Mouse (Mus musculus) heart, postnatal 25 days (tissue): ENCODE data around the gene Hmgb1. TPM values are rescaled to one million over a fixed set of nuclear protein-coding genes. Genes with fewer than 3 reads are reported as not detected.

Source experiments
- DNase-seq: peaks from one replicate; pipeline ENCODE4 v3.0.0; 2022; ENCODE audit warnings: low spot score
- intact Hi-C: fragments of 180-260 bp; cut with DNase I; formaldehyde crosslinking; loops from one replicate; pipeline ENCODE4 v1.15.1; 2025
- total RNA-seq, 2 experiments: library from RNA; stranded (reverse); gene quantifications; 2 replicates each; pipeline ENCODE4 v1.2.3; 2021

Gene Hmgb1
- total RNA-seq, 2 experiments from 2014 or later, result 83.8 to 97.6 TPM

DNA sequence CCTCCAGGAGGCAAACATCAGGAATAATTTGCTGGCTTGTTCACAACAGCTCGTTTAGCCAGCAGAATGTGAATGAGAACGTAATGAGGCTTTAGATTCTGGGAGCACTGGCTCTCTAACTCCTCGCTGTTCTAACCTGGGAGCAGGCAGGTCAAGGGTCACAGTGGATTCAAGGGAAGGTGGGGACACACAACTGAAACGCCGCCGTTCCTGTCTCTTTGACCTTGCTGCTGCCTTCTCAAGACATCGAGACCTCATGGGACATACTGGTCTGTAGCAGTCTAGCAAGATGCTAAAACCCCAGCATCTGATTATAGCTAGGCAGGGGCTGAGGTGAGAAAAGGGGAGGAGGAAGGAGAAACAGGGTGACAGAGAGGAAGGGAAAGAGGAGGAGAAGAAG lies 70.8 kb downstream of the Hmgb1 start:
- intact Hi-C loops, result no loop called here
- DNase-seq, result no peak

DNA sequence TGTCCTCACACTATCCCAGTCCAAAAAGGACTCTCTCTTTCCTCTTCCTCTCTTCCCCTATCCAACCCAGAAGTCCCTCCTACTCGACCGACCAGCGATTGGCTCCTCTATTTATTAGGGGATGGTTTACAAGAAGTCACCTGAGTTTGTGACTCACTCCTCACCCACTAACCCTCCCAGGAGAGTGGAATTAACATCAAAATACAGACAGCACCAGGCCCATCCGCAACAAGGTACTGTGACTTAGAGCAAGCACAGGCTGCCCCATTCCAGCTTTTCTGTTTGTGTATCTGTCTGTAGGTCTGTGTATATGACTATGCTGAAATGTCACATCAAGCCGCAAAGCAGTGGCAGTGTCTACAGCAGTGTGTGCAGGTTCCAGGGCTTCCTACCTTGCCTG lies 71.7 kb downstream of the Hmgb1 start:
- DNase-seq, result no peak
- intact Hi-C loops, result no loop called here

DNA sequence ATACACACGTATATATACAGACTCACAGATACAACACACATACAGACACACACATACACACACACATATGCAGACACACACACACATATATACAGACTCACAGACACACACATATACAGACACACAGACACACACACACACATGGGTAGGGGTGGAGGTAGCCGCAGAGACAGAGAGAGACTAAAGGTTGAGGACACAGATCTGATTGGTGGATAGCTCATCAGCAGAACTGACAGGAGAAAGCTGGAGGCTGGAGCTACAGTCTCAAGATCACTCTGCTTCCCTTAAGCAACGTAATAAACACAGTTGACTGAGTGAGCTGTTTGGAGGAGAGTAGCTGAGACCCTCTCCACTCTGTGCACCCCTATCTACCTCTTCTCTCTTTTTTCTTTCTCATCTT lies 75.1 kb downstream of the Hmgb1 start:
- no peak for DNase-seq
- intact Hi-C loops, result no loop called here

DNA sequence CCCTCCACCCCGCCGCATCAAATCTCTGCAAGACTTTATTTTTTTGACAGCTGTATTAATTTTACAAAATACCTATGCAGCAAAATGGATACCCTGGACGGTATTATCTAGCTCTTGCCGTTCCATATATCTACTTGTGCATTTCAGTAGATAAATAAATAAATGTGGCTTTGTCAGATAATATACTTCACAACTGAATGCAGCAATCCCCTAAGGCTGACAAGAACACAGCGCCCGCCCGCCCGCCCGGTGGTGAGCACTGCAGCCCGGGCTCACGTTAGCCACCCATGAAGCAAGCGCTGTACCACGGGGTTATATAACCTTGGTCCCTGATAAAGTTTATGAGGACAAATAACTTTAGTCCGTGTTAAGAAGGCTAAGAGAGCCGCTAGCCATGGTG lies 76.1 kb downstream of the Hmgb1 start:
- intact Hi-C loops, result no loop called here
- no peak for DNase-seq

DNA sequence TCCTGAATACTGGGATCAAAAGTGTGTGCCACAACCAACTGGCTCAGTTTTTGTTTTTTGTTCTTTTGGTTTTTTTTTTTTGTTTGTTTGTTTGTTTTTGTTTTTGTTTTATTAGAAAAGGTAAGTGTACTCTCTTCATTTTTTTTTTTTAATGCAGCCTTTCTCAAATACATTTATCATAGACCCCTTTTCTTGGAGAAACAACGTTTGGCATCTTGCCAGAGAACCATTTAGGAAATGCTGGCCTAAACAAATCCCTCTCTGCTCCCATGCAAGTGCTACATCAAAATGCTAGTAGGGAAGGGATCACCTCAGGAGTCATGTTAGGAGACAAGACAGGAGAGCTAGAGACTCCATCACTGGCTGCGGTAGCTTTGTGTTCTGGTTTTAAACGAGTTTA lies 76.7 kb downstream of the Hmgb1 start:
- no peak for DNase-seq
- intact Hi-C loops, result no loop called here

DNA sequence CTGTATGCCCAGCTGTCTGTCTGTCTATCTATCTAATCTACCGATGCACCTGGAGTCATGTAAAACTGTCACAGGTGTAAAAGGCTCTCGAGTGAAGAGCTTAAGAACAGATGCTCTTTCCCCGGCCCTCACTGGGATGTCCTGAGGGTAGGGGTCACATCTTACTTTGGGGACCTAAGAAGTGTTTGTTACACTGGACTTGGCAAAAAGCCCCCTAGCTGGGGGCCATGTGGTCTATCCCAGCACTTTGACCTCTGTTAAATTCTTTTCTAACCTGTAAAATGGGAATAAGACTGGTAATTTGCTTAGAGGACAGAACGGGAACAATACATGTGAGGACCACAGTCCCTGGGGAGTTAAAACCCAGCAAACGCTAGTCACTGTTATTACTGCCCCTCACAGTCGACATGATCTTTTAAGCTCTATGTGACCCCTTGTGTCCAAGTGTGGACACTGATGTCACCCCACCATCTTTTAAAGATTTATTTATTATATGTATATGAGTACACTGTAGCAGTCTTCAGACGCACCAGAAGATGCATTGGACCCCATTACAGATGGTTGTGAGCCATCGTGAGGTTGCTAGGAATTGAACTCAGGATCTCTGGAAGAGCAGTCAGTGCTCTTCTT lies 80.1 kb downstream of the Hmgb1 start:
- intact Hi-C loops, result no loop called here
- DNase-seq, result no peak

DNA sequence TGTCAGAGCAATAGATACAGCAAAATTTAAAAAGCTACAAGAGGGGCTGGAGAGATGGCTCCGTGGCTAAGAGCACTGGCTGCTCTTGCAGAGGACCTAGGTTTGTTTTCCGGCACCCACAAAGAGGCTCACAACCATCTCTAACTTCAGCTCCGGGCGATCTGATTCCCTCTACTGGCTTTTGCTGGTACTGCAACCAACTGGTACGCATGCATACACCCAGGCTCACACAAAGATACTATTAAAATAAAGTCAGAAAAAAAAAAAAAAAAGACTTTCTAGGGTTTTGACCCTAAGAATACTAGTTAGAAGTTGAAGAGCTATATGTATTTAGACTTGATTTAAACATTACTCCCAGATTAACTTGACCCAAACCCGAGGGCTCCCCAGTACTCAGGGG lies 82.4 kb downstream of the Hmgb1 start:
- no peak for DNase-seq
- intact Hi-C loops, result no loop called here

DNA sequence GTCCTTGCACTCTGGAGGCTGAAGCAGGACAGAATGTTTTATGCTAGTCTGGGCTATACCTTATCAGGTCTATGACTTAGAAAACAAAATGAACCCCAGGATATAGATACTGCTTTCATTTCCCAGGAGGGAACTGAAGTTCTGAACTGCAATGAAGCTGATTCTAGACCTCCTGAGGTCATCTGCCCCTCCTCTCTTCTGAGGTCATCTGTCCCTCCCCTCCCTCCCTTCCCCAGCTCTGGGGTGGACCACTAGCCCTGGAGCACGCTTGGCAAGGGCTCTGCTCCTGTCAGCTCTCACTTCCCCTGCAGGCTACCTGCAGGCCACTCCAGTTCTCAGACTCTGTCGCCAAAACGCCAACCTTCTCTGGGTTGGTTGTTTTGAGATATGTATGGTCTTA lies 84.2 kb downstream of the Hmgb1 start:
- intact Hi-C loops, result no loop called here
- no peak for DNase-seq

DNA sequence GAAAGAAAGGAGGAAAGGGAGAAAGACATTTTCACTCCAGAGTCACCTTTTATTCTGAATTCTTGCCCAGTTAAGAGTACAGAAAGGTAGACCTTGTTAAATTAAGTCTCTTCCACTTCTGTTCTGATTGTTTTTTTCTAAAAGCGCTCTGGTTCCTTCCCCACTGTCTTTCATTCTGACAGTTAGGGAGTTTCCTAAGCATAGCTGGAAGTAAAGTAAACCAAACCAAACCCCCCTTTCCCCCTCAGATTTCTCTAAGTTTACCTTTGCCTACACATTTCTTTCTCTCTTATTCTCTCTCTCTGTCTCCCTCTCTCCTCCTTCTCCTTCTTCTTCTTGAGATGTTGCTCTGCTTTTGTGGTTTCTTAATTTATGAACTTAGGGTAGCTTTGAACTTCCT lies 85.3 kb downstream of the Hmgb1 start:
- intact Hi-C loops, result no loop called here
- no peak for DNase-seq

DNA sequence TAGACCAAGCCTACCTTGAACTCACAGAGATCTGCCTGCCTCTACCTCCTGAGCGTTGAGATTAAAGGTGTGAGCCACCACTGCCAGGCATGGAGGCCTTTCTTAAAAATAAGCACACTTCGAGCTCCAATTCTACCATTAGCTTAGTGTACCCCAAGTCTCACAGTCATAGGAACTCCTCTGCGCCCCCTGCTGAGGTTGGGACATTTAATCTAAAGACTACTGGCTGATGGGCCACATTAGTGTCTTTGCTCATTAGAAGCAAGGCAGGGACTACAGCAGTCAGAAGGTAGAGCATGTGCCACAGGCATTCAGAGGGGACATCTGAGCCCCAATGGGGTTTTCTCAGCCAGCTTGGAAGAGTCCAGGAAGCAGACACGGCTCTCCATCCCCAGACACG lies 86.4 kb downstream of the Hmgb1 start:
- intact Hi-C loops, result no loop called here
- no peak for DNase-seq

DNA sequence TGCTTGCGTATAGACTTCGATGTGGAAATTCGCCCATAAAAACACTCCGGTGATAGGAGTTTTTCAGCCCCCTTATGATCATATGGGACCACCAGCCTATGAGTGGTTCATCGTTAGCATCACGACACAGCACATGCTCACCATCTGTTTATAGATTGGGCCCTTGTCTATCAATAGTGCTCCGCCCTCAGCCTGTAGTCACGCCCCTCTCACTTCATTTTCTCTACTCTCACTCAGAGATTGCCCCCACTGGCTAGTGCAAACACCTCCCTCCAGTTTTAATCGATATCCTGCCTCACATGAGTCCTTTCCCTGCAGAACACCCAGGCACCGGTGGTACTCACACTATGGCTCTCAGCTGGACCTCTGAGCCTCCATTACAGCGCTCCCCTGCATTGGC lies 88.0 kb downstream of the Hmgb1 start:
- intact Hi-C loops, result no loop called here
- DNase-seq, result no peak

DNA sequence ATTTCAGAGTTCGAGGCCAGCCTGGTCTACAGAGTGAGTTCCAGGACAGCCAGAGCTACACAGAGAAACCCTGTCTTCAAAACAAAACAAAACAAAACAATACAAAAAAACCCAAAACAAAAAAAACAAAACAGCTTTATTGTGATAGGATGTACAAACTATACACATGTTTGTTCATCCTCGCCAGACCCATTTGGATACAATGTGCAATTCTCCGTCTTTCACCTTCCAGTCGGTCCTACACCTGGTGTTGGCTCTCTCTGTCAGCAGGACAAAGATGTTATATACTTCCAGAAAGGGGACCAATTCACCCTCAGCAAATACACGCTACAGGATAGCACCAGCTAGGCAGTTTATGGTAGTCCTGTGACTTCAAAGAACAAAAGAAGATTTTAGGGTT lies 91.4 kb downstream of the Hmgb1 start:
- DNase-seq, result no peak
- intact Hi-C loops, result no loop called here

DNA sequence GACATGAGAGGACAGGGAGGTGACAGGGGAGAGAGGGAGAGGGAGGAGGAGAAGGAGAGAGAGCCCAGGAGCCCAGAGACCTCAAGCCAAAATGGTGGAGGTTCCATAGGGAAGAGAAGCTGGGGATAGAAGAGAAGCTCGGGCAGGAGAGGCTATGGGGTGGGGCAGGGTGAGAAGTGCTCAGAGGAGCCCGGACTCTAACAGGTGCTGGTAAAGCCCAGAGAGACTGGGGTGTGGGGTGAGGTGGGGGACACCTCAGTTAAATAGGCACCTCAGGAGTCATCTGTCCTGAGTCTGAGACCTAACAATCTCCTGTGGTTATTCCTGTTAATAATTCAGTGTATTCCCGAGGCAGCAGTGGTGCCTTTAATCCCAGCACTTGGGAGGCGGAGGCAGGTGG lies 91.8 kb downstream of the Hmgb1 start:
- DNase-seq, result no peak

DNA sequence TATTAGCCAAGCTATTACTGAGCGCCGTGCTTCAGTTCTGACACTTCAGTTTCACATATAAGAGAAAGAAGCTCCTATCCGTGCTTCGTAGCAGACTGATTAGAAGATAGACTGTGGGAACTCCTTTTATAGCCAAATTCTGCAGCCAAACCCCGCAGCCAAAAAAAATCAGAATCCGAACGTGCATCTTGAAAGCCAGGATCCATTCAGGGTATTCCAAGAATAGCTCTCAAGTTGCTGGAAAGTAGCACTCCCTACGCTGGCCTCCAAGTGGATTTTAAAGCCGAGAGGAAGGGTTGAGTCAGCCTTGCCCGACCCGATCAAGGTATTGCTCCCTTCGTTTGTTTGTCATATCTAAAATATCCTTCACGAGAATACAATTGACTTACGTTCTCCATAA lies 93.0 kb downstream of the Hmgb1 start:
- no peak for DNase-seq
- intact Hi-C loops, result no loop called here

More for the DNA sequence above, 91.8 kb downstream of the Hmgb1 start:
- intact Hi-C loops, result no loop called here

DNA sequence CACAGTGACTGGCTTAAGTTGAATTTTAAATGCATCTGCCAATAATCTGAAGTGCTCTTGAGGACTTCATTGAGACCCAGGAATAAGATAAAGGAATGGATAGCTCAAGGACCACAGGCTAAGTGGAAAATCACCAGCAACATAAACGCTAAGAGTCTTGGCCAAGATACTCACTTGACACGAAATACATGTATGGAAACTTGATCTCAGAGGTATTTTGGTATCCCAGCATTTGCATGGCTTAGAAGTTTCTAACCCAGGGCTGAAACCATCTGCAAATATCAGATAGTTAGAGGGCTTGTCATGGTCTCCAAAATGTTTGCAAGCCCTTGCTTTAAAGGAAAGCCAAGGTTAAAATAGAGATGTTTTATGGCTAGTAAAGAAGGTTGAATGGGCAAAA lies 94.4 kb downstream of the Hmgb1 start:
- no peak for DNase-seq
- intact Hi-C loops, result no loop called here

DNA sequence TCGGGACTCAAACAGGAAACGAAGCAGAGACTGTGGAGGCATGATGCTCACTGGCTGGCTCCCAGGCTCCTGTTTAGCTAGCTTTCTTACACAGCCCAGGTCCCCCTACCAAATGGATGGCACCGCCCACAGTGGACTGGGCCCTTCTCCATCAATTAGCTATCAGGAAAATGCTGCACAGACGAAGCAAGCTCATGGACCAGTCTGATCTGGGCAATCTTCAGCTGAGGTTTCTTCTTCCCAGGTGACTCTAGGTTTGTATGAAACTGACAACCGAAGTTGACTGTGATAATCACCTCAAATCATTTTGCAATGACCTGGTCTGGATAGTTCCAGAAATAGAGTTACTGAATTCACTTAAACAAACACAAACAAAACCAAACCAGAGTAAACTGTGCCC lies 94.8 kb downstream of the Hmgb1 start:
- intact Hi-C loops, result no loop called here
- DNase-seq, result no peak

DNA sequence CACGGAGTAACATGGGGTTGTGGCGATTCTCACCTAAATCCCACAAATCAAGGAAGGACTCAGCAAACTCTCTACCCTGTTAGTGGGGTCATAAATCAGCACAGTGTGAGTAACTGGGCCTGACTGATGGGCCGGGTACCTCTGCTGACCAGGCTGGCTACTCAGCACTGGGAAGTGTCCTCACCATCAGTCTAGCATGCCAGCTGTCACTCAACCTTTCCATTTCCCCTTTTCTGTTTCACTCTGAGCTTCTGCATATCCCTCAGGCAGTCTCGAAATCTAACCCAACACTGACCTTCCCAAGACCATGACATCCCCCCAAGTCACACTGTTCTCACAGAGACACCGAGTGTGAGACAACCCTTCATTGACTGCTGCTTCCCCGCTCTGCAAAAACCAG lies 95.4 kb downstream of the Hmgb1 start:
- intact Hi-C loops, result no loop called here
- DNase-seq, result no peak

DNA sequence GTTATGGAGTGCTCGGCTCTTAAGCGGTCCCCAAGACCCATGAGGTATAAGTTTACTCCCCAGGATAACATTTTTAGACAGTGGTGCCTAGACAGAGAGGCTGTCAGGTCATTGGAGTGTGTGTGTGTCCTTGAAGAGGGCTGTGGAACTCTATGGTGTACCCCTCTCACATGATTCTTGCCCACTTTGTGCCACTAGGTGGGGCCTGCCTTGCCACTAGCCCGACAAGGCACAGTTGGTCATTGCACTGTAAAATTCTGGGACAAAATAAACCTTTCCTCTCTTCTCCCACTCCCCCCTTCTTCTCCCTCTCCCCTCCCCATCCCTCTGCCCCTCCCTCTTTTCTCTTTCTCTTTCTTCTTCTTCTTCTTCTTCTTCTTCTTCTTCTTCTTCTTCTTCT lies 96.1 kb downstream of the Hmgb1 start:
- intact Hi-C loops, result no loop called here

DNA sequence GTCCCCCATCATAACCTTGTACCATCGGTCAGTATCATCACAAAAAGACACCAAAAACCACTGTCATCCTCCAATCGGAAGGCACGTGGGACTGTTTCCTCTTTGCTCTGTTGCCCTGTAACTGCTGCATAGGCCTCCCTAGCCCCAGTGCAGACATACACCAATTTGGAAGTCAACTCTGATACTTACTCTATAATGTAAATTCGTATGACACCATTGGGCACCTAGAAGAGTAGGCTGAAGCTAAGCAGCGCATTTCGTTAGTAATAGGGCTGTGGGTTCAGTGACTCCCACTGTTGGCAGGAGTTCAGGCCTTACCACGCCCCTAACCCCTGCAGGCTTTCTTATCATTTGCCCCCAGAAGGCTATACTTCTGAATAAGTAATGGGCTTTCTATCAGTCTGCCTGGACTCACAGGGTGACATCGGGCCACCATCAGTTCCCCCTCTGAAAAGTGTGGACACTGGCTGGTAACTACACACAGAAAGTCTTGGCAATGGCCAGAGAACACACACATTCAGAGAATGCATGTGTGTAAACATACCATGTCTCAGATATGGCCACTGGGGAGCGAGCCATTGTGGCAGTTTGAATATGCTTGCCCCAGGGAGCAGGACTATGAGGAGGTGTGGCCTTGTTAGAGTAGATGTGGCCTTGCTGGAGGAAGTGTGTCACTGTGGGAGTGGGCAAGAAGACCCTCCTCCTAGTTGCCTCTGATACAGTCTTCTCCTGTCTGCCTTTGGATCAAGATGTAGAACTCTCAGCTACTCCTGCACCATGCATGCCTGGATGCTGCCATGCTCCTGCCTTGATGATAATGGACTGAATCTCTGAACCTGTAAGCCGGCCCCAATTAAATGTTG lies 97.7 kb downstream of the Hmgb1 start:
- intact Hi-C loops, result no loop called here
- no peak for DNase-seq

More for the DNA sequence above, 96.1 kb downstream of the Hmgb1 start:
- DNase-seq, result no peak

DNA sequence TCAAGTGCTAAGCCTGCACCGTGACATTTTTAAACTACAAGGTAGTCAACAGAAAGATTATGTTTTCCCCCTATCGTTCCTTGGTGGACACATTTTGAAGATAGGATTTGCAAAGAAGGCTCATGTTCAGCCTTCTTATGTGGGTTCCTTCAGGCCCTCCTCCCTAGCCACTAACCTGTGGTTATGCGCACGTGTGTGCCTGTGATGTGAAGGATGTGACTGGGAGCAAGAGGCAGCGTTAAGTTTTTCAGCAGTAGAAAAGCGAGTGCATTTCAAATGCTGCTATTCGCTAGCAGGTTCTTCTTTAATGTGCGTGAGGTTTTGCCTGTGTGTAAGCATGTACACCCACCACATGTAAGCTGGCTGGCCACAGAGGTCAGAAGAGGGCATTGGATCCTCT lies 103.8 kb downstream of the Hmgb1 start:
- intact Hi-C loops, result no loop called here

DNA sequence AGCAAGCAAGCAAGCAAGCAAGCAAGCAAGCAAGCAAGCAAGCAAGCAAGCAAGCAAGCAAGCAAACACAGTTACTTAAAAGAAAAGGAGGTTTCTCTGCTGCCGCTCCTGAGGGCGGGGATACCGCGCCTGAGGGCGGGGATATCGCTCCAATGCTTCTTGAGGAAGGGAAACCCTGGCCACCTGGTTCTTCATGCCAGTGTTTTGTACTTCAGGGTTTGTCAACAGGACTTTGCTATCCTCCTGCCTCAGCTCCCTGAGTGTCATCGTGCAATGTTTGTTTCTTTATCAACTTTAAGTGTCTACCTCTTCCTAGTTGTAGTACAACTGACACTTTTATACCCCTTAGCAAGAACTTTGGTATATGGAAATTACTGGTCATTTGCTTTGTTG lies 104.5 kb downstream of the Hmgb1 start:
- intact Hi-C loops, result no loop called here
- no peak for DNase-seq

More for the DNA sequence above, 103.8 kb downstream of the Hmgb1 start:
- DNase-seq, result no peak
